Mouse (Mus musculus): ENCODE results near the gene Tfg.

Tfg gene

GRCm38 (mm10) chr16:56655193-56655910, 61.9 kb downstream of the Tfg start:
- ChIA-PET POLR2A (interaction anchor here in 1 of 4 experiments (0.6 kb wide), 1 partner anchor 761 kb away, joined by 3 read pairs; no protein-coding TSS in a partner anchor), CTCF (interaction anchor here in 1 of 4 experiments (0.7 kb wide), 1 partner anchor 357 kb away, joined by 3 read pairs; no protein-coding TSS in a partner anchor)

- POLR2A ChIA-PET = no interaction called here
- CTCF ChIA-PET = no interaction called here
Measured at GRCm38 (mm10) chr16:56646382-56647172, 70.7 kb downstream of the Tfg start.

DNA sequence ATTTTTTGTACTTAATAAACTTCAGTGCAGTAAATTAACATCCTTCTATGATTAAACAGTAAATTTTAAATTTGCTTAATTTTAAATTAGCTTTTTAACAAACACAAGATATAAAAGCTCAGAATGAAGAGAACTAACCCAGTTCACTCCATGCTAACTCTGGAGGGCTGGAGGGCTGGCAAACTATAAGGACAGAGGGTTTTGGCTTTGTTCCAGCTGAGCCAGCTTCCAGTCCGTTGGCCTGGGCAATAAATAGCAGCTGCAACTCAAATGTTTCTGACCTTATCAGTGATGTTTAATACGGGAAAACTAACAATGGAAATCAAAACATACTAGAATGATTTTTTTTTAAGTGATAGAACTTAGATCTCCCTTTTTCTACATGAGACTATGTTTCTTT, 72.0 kb downstream of the Tfg start:
- ChIA-PET POLR2A (no interaction called here), CTCF (no interaction called here)

Measured in embryonic stem cell, embryonic (primary cell).